Mouse (Mus musculus) liver, embryonic 15.5 days (tissue): ENCODE results near the gene Cyp17a1. TPM values are rescaled to one million over a fixed set of nuclear protein-coding genes. Genes with fewer than 3 reads are reported as not detected.
A peak's percentile ranks its signal among the peaks of the same experiment; 100 is the strongest.

Experiments used
- ATAC-seq: fragments of 200-750 bp; cut with Nextera tagmentation; 2 replicates; pipeline ENCODE4 v1.8.0; 2017; ENCODE audit warnings: moderate number of reproducible peaks, mild to moderate bottlenecking, moderate library complexity; ENCODE audit not compliant: insufficient read depth
- H3K27ac ChIP-seq: fragments of 300-500 bp; sonication (generic); replicated peaks from 2 replicates; pipeline ENCODE4 v1.5.1; 2015; ENCODE audit warnings: mild to moderate bottlenecking, inconsistent platforms
- H3K27me3 ChIP-seq: fragments of 300-500 bp; sonication (generic); 2 replicates; pipeline ENCODE4 v1.6.1; 2015; ENCODE audit warnings: mild to moderate bottlenecking, inconsistent platforms
- H3K36me3 ChIP-seq: fragments of 300-500 bp; sonication (generic); replicated peaks from 2 replicates; pipeline ENCODE4 v1.6.1; 2015; ENCODE audit warnings: moderate library complexity, mild to moderate bottlenecking, inconsistent platforms
- H3K4me1 ChIP-seq: fragments of 300-500 bp; sonication (generic); replicated peaks from 2 replicates; pipeline ENCODE4 v1.6.1; 2015; ENCODE audit warnings: inconsistent platforms
- H3K4me2 ChIP-seq: fragments of 300-500 bp; sonication (generic); 2 replicates; pipeline ENCODE4 v1.6.1; 2015; ENCODE audit warnings: moderate library complexity, mild to moderate bottlenecking, inconsistent platforms
- H3K4me3 ChIP-seq: fragments of 300-500 bp; sonication (generic); replicated peaks from 2 replicates; pipeline ENCODE4 v1.5.1; 2015; ENCODE audit warnings: mild to moderate bottlenecking, inconsistent platforms
- H3K9ac ChIP-seq: fragments of 300-500 bp; sonication (generic); 2 replicates; pipeline ENCODE4 v1.6.1; 2015; ENCODE audit warnings: moderate library complexity, mild to moderate bottlenecking, inconsistent platforms
- H3K9me3 ChIP-seq: fragments of 300-500 bp; sonication (generic); replicated peaks from 2 replicates; pipeline ENCODE4 v1.6.1; 2016; ENCODE audit warnings: inconsistent platforms
- WGBS: fragments of 180-500 bp; shearing (Covaris S2); methylation state at CpG from one replicate; pipeline ENCODE4 v1.1.7; 2015; ENCODE audit warnings: mixed read lengths; ENCODE audit not compliant: insufficient replicate concordance; 5-methylcytosine and 5-hydroxymethylcytosine counted together
- polyA plus RNA-seq: library from polyadenylated mRNA; unstranded; fragments of >200 nt; fragmentation: Nextera tagmentation; extraction: Ambion mirVana; gene quantifications from 2 replicates; pipeline ENCODE4 v1.2.1, GENCODE M21; 2015

The Cyp17a1 gene
- polyA plus RNA-seq, 1 experiment from 2014 or later = 1.8 TPM

- 45% methylated on average over 19 of the region's 19 CpGs for WGBS
- no peak overlapping the region for H3K27ac ChIP-seq
- H3K4me3 ChIP-seq = no peak overlapping the region
- H3K36me3 ChIP-seq = 0 out of 2 replicates have a peak, but pooled peaks cover 5% of the 10 kb centered on the region
- H3K9ac ChIP-seq = no peak overlapping the region
- H3K9me3 ChIP-seq = no peaks in the 10 kb centered on the region
- no peaks in the 10 kb centered on the region; the same call in 1 of the 2 replicates for H3K4me1 ChIP-seq
- no peak overlapping the region for H3K4me2 ChIP-seq
- ATAC-seq = no peak
- H3K27me3 ChIP-seq = no peaks in the 10 kb centered on the region
Measured at GRCm38 (mm10) chr19:46697840-46698517, 25.0 kb upstream of the Cyp17a1 start.

GRCm38 (mm10) chr19:46696943-46697342 lies 24.0 kb upstream of the Cyp17a1 start:
- no peak overlapping the region for H3K27ac ChIP-seq
- no peak overlapping the region for H3K9ac ChIP-seq
- ATAC-seq = no peak
- no peaks in the 10 kb centered on the region for H3K27me3 ChIP-seq
- 0 out of 2 replicates have a peak, but pooled peaks cover 5% of the 10 kb centered on the region for H3K36me3 ChIP-seq
- 85% methylated on average over 7 of the region's 7 CpGs for WGBS
- H3K4me1 ChIP-seq = no peaks in the 10 kb centered on the region; the same call in 1 of the 2 replicates
- no peak overlapping the region for H3K4me2 ChIP-seq
- no peaks in the 10 kb centered on the region for H3K9me3 ChIP-seq
- H3K4me3 ChIP-seq = no peak overlapping the region

- H3K9me3 ChIP-seq = no peaks in the 10 kb centered on the region
- H3K4me3 ChIP-seq = no peak overlapping the region
- H3K9ac ChIP-seq = no peak overlapping the region
- WGBS = 86% methylated on average over 8 of the region's 8 CpGs
- no peak for ATAC-seq
- no peak overlapping the region for H3K27ac ChIP-seq
- H3K4me2 ChIP-seq = no peak overlapping the region
- 0 out of 2 replicates have a peak, but pooled peaks cover 5% of the 10 kb centered on the region for H3K36me3 ChIP-seq
- no peaks in the 10 kb centered on the region for H3K27me3 ChIP-seq
- no peaks in the 10 kb centered on the region; the same call in 1 of the 2 replicates for H3K4me1 ChIP-seq
Measured at GRCm38 (mm10) chr19:46696482-46696881, 23.5 kb upstream of the Cyp17a1 start.

GRCm38 (mm10) chr19:46693146-46693545 lies 20.2 kb upstream of the Cyp17a1 start:
- no peaks in the 10 kb centered on the region for H3K27me3 ChIP-seq
- H3K4me3 ChIP-seq = no peak overlapping the region
- no peak overlapping the region for H3K27ac ChIP-seq
- peaks cover 13% of the 10 kb centered on the region for H3K4me1 ChIP-seq
- no peak for ATAC-seq
- H3K36me3 ChIP-seq = 0 out of 2 replicates have a peak, but pooled peaks cover 5% of the 10 kb centered on the region
- 72% methylated on average over 4 of the region's 4 CpGs for WGBS
- H3K9ac ChIP-seq = no peak overlapping the region
- H3K9me3 ChIP-seq = no peaks in the 10 kb centered on the region
- no peak overlapping the region for H3K4me2 ChIP-seq

GRCm38 (mm10) chr19:46691078-46691477 lies 18.1 kb upstream of the Cyp17a1 start:
- WGBS = 46% methylated on average over 2 of the region's 2 CpGs
- 0 out of 2 replicates have a peak, but pooled peaks cover 5% of the 10 kb centered on the region for H3K36me3 ChIP-seq

GRCm38 (mm10) chr19:46690387-46690786 lies 17.4 kb upstream of the Cyp17a1 start:
- no peak for ATAC-seq

More at GRCm38 (mm10) chr19:46691078-46691477, 18.1 kb upstream of the Cyp17a1 start:
- no peak for ATAC-seq
- Histone ChIP-seq H3K4me3 (no peak overlapping the region), H3K4me1 (peaks cover 13% of the 10 kb centered on the region), H3K4me2 (no peak overlapping the region), H3K27me3 (no peaks in the 10 kb centered on the region), H3K27ac (no peak overlapping the region), H3K9me3 (no peaks in the 10 kb centered on the region), H3K9ac (no peak overlapping the region)

GRCm38 (mm10) chr19:46689460-46690372 lies 16.7 kb upstream of the Cyp17a1 start, which contains the start of gene Borcs7:
Borcs7 (plus strand) TSS chr19:46689906.
- peaks cover 13% of the 10 kb centered on the region for H3K4me1 ChIP-seq
- 1% methylated on average over 44 of the region's 44 CpGs for WGBS
- H3K36me3 ChIP-seq = no peaks in the 10 kb centered on the region
- no peaks in the 10 kb centered on the region for H3K27me3 ChIP-seq
- peak; percentile 91 for ATAC-seq
- H3K9ac ChIP-seq = peak within 1 kb of the TSS; percentile 74
- H3K27ac ChIP-seq = peak within 1 kb of the TSS; percentile 77
- peak within 1 kb of the TSS; percentile 82 for H3K4me3 ChIP-seq
- peak within 1 kb of the TSS; percentile 75 for H3K4me2 ChIP-seq
- no peaks in the 10 kb centered on the region for H3K9me3 ChIP-seq

More at GRCm38 (mm10) chr19:46690387-46690786, 17.4 kb upstream of the Cyp17a1 start:
- H3K9me3 ChIP-seq = no peaks in the 10 kb centered on the region
- peaks cover 13% of the 10 kb centered on the region for H3K4me1 ChIP-seq
- 0 out of 2 replicates have a peak, but pooled peaks cover 5% of the 10 kb centered on the region for H3K36me3 ChIP-seq
- H3K9ac ChIP-seq = peak overlapping the region; percentile 74; the same call in 1 of the 2 replicates
- H3K4me3 ChIP-seq = peak overlapping the region; percentile 82
- H3K4me2 ChIP-seq = peak overlapping the region; percentile 75
- H3K27me3 ChIP-seq = no peaks in the 10 kb centered on the region
- no peak overlapping the region for H3K27ac ChIP-seq
- 63% methylated on average over 11 of the region's 11 CpGs for WGBS

- Histone ChIP-seq H3K9me3 (no peaks in the 10 kb centered on the region), H3K27me3 (no peaks in the 10 kb centered on the region; the same call in 1 of the 2 replicates), H3K36me3 (no peaks in the 10 kb centered on the region), H3K4me3 (no peak overlapping the region), H3K27ac (no peak overlapping the region), H3K4me1 (peaks cover 7% of the 10 kb centered on the region; the same call in 1 of the 2 replicates), H3K4me2 (no peak overlapping the region), H3K9ac (no peak overlapping the region)
- 37% methylated on average over 12 of the region's 12 CpGs for WGBS
- ATAC-seq = no peak
Measured at GRCm38 (mm10) chr19:46679720-46680383, 6.9 kb upstream of the Cyp17a1 start.

- H3K27me3 ChIP-seq = peaks cover 16% of the 10 kb centered on the region; the same call in 1 of the 2 replicates
- WGBS = 69% methylated on average over 3 of the region's 3 CpGs
- peaks cover 15% of the 10 kb centered on the region for H3K4me1 ChIP-seq
- no peak overlapping the region for H3K4me3 ChIP-seq
- H3K9me3 ChIP-seq = no peaks in the 10 kb centered on the region
- H3K4me2 ChIP-seq = no peak overlapping the region
- no peak for ATAC-seq
- no peak overlapping the region for H3K27ac ChIP-seq
- no peaks in the 10 kb centered on the region for H3K36me3 ChIP-seq
- no peak overlapping the region for H3K9ac ChIP-seq
Measured at GRCm38 (mm10) chr19:46675641-46676040, 2.7 kb upstream of the Cyp17a1 start.

GRCm38 (mm10) chr19:46670691-46671090 lies 2.3 kb downstream of the Cyp17a1 start:
- no peaks in the 10 kb centered on the region for H3K36me3 ChIP-seq
- H3K27ac ChIP-seq = no peak overlapping the region
- no peaks in the 10 kb centered on the region for H3K9me3 ChIP-seq
- H3K4me1 ChIP-seq = peaks cover 26% of the 10 kb centered on the region
- ATAC-seq = no peak
- H3K4me3 ChIP-seq = no peak overlapping the region
- no peak overlapping the region for H3K4me2 ChIP-seq
- no peak overlapping the region for H3K9ac ChIP-seq
- WGBS = 26% methylated on average over 13 of the region's 13 CpGs
- H3K27me3 ChIP-seq = peaks cover 33% of the 10 kb centered on the region; the same call in 1 of the 2 replicates
